Mouse (Mus musculus): ENCODE data around the gene Vmn2r114. TPM values are rescaled to one million over a fixed set of nuclear protein-coding genes. Genes with fewer than 3 reads are reported as not detected.

The Vmn2r114 gene
- not detected for polyA plus RNA-seq (2014; fragmentation: Illumina TruSeq; extraction: RNeasy Lipid Tissue Mini Kit (QIAGEN cat#74804); ENCODE audit: low replicate concordance)

GRCm38 (mm10) chr17:23312437-23312836 is at the start of gene Vmn2r114:
Vmn2r114 (minus strand) TSS chr17:23312537.

GRCm38 (mm10) chr17:23343441-23343840 is 31.1 kb upstream of the Vmn2r114 start, which contains the start of gene Vmn2r115:
Vmn2r115 (plus strand) TSS chr17:23343741.

Other genes starting within 250 kb of the Vmn2r114 start
- 17.7 TPM for gene Zfp40, start 119.3 kb downstream of the Vmn2r114 start, polyA plus RNA-seq (2014; fragmentation: Illumina TruSeq; extraction: RNeasy Lipid Tissue Mini Kit (QIAGEN cat#74804); ENCODE audit: low replicate concordance)
- not detected for gene Vmn2r115, start 31.2 kb upstream of the Vmn2r114 start, polyA plus RNA-seq (2014; fragmentation: Illumina TruSeq; extraction: RNeasy Lipid Tissue Mini Kit (QIAGEN cat#74804); ENCODE audit: low replicate concordance)
- gene Vmn2r116, start 72.1 kb upstream of the Vmn2r114 start, polyA plus RNA-seq (2014; fragmentation: Illumina TruSeq; extraction: RNeasy Lipid Tissue Mini Kit (QIAGEN cat#74804); ENCODE audit: low replicate concordance), result not detected
- gene Vmn2r117, start 167.2 kb upstream of the Vmn2r114 start, polyA plus RNA-seq (2014; fragmentation: Illumina TruSeq; extraction: RNeasy Lipid Tissue Mini Kit (QIAGEN cat#74804); ENCODE audit: low replicate concordance), result not detected